Mouse (Mus musculus) liver (tissue): ENCODE measurements around the gene Zfr2.

Experiments
- DNase-seq: peaks from one replicate; pipeline ENCODE4 v3.0.0-alpha.2; 2020; ENCODE audit warnings: mixed read lengths

The Zfr2 gene

DNA sequence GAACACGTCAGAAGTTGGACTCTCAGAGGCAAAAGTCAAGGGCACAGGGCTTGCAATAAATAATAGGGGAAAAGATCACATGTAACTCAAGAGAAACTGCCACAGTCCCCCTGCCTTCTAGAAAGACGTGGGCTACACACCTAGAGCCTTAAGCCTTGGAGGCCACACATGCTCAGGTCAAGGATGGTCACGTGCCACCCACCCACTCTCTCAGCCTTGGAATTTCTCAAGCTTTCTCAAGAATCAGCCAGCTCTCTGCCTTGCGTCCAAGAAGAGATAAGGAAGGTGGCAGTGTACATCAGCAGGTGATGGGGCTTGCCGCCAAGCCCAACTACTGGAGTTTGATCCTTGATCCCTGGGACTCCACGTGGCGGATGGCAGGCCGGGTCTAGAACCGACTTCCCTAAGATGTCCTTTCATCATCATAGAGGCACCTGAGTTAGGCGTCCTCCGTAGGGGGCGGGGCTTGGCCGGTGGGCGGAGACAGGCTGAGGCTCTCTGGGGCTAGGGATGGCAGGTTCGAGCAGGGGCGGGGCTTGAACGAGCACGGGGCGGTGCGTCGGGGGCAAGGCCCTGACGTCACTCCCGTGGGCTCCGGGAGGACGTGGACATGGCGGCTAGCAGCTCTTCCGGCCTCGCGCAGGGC, at the start of gene Zfr2:
Gene Zfr2, plus strand, starts transcription at position 576 of the 646 bp plus-strand sequence.
- DNase-seq: peak; percentile 94

DNA sequence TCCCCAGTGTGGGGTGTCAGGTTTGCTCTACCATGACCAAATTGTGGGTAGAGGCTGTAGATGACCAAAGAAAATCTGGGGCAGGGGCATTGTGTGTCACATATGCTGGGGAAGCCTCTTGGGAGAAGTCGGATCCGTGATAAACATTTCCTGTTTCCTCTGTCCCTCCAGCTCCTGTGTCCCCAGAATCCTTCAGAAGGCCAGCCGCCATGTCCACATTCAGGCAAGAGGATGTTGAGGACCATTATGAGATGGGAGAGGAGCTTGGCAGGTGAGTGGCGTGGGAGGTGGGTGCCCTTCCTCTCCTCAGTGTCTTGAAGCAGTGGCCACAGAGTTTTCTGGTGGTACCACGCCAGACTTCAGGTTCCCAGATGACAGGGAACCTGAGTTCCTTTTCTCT, 49.1 kb upstream of the Zfr2 start, which contains the start of gene 4930442H23Rik:
Gene 4930442H23Rik, minus strand, starts transcription at position 45 of the 400 bp plus-strand sequence.
- no peak for DNase-seq

DNA sequence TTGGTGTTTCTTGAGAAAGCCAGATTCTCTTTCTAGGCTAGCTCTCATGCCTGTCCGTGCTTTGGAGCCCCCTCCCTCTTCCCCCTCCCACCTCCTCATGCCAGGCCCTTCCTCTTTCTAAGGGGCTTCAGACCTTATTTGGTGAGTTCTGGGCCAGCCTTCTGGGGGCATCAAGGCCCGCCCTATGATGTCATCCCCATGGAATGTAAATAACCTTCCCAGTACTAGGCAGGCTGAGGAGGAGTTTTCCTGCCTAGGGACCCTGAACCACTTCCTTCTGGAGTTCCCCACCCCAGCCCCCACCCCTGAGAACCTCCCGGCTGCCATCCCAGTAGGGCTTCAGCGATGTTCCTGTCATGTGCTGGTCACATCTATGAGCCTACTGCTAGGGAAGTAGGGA, 48.2 kb upstream of the Zfr2 start:
- DNase-seq: no peak

DNA sequence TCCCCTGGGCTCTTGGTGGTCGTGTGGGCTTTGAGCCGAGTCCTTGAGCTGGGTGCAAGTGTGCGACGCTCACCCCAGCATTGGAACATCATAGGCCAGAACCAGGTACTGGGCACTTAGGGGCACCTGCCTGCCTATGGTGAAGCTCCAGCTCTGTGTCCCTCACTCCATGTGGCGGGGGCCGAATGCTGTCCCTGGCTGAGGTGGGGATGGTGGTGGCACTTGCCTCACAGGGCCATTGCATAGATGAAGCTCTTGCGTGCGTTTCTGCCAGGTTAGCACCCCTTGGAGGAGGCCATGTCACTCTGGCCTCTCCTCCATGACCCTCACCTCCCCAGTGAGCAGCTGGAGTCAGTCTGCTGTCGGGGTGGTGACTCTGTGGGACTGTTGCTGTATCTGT, 45.8 kb upstream of the Zfr2 start:
- DNase-seq: no peak

DNA sequence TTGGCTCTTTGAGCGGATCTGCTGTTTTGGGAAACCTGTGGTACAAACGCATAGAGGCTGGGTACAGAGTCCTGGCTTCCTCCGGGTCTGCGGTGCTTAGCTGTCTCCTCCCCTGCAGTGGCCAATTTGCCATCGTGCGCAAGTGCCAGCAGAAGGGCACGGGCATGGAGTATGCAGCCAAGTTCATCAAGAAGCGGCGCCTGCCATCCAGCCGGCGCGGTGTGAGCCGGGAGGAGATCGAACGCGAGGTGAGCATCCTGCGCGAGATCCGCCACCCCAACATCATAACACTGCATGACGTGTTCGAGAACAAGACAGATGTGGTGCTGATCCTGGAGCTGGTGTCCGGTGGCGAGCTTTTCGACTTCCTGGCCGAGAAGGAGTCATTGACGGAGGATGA, 43.1 kb upstream of the Zfr2 start:
- no peak for DNase-seq

DNA sequence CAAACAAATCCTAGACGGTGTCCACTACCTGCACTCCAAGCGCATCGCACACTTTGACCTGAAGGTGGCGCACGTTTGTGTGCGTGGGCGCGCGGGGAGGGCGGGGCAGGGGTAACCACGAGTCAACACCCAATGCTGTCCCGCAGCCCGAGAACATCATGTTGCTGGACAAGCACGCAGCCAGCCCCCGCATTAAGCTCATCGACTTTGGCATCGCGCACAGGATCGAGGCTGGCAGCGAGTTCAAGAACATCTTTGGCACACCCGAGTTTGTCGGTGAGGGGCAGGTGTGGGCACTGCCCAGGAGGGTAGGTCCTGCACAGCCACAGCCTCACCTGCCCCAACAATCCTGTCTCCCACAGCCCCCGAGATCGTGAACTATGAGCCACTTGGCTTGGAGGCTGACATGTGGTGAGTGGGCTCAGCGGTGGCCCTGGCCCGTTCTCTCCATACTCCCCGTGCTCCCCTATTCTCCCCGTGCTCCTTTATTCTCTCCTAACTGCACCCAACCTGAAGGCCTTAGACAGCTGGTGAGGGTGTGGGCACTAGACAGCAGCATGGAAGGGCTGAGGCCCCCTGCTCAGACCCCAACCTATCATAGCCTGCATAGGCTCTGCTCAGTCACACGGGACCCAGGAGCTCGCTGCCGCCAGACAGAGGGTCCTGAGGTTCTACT, 42.6 kb upstream of the Zfr2 start:
- DNase-seq: peak; percentile 58

DNA sequence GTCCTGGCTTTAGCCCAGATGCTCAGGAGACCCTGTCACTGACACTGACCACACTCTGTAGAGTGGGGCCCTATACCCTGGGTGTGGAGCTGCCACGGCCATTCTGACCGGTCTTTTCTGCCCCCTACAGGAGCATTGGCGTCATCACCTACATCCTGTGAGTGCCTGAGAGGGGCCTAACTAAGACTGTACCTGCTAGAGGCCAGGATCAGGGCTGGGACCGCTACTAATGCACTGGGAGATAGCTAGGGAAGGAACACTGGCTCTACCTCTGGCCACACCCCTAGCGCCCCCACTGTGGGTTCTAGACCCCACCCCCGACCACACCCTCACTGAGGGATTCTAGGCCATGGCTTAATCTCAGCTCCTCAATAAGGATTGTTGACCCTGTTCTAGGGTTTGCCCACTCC, 42.0 kb upstream of the Zfr2 start:
- no peak for DNase-seq

DNA sequence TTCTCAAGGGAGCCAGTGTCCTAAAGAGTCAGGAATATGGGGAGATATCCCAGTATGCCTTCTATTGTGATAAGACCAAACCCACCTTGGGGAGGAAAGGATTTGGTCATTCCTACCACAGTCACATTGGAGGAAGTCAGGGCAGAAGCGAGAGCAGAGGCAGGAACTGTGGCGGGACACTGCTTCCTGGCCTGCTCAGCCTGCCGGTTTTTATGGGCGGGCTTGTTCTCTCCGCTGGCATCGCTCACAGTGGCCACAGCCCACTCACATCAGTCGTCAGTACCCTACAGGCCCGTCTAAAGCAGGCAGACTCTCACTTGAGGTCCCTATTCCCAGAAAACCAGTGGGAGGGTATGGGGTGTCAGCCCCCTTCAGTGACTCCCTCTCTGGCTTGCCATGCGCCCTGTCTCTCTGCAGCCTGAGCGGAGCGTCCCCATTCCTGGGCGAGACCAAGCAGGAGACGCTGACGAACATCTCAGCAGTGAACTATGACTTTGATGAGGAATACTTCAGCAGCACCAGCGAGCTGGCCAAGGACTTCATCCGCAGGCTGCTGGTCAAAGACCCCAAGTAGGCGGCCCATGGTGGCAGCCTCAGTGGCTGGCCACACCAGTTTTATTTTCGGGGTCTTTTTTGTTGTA, 41.5 kb upstream of the Zfr2 start:
- DNase-seq: no peak

DNA sequence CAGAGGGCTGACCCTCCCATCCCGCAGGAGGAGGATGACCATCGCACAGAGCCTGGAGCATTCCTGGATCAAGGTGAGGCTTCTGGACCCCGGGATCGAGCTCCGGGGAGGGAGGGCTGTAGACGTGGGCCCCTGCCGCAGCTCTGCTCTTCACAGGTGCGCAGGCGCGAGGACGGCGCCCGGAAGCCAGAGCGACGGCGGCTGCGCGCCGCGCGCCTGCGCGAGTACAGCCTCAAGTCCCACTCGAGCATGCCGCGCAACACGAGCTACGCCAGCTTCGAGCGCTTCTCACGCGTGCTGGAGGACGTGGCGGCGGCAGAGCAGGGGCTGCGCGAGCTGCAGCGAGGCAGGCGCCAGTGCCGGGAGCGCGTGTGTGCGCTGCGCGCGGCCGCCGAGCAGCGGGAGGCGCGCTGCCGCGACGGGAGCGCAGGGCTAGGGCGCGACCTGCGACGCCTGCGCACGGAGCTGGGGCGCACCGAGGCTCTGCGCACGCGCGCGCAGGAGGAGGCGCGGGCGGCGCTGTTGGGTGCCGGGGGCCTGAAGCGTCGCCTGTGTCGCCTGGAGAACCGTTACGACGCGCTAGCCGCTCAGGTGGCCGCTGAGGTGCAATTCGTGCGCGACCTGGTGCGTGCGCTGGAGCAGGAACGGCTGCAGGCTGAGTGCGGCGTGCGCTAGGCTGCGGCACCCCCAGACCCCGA, 40.5 kb upstream of the Zfr2 start:
- DNase-seq: peak; percentile 80

DNA sequence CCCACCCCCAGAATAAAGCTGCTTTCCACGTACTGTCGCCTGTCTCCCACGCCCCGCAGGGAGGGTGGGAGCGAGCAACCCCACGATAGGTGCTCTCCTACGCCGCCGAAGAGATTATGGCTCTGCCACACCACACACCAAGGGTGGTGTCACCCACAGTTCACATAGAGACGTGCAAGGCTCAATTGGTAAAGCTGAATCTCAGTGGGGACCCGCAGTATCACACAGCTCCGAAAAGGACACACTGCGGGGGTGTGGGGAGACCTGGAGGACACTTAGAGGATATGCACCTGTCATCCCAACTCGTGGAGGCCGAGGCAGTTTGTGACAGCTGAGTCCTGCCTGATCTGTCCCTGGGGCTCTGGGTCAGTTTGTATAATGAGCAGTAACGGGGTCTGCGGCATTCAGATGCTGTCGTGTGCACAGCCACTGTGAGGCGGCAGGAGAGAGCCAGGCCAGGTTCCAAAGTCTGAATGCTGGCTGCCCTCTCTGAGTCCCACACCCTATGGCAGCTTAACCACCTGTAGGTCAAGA, 39.9 kb upstream of the Zfr2 start:
- no peak for DNase-seq

DNA sequence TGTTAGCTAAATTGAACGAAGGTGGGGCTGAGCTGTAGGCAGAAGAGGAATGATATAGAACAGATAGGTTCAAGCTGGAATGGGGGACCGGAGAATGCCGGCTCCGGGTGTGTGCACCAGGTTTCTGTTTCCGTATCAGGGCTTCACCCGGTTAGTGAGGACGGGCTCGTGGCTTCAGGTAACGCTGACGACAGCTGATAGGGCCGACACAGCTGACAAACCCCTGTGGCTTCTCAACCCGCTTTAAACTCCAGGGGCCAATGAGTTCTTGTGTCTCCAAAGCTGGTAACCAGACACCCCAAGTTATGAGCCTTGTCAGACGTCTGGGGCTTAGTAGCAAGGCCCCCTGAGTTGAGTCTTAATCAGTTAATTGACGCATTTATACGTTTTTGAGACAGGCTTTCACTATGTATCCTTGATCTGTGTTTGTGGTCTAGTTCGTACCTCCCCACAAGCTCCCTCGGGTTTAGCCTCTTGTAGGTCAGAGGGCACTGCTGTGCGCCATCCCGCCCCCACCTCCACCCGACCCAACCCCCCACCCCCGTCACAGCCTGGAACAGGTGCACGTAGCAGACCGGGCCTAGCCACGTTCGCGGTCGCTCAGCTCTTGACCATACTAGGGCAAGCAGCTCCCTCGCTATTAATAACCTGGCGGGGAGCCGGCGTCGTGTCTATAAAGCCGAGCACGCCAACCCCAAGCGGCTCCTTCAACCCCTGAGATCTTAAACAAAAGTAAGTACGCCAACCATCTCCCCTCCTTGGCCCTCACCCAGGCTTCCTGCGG, 38.8 kb upstream of the Zfr2 start:
- DNase-seq: no peak

DNA sequence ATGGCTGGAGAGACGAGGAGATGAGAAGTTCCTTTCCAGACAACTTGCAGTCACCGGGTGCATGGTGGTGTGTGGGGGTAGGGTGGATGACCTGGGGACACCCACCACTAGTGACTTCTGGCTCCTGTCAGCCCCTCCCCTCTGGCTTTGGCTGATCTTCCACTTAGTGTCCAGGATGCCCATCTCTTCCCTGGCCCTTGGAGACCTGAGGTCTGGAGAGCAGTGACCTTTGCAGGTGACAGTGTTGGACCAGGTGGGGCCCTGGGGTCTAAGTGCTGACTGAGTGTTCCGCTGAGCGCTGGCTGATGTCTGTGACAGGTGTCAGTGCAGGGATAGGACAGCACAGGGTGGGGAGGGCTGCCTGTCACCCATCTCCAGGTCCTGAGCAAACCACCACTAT, 37.7 kb upstream of the Zfr2 start:
- no peak for DNase-seq

DNA sequence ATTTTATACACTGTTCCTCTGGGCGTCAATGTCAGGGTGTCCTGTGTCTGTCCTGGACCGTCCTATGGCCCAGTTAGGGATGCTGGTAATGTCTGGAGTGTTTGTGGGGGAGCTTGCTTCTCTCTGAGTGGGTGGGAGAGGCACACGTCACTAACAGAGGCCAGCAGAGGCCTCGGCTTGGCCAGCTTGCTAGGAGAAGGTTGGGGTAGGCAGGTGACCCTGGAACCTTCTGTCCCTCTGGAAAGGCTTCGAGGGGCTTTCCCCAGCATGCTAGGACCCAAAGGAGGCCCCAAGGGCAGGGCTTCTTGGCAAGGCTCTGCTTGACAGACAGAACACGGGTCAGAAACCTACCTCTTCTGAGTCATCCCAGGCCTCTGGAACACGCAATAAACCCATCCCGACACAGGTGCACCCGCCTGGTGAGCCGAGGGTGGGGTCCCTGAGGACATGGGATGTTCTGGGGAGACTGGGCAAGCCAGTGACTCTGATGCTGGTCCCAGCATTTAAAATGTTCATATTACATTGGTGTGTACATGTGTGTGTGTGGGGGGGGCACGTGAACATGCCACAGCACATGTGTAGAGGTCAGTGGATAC, 36.4 kb upstream of the Zfr2 start:
- DNase-seq: no peak

DNA sequence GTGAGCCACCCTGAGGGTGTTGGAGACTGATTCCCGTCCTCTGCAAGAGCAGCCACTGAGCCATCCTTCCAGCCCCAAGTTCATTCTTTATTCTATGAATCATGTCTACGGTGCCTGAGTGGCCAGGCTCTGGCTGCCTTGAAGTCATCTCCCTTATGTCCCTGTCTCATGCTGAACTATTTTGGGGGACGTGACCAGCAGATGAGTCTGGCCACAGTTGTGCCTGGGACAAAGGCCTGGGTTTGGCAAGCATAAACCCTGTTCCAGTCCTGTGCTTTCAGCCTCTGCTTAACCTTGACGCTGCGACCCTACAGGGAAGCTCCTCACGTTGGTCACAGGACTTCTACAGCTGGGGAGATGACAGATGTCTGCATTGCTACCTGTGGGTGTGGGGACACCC, 35.6 kb upstream of the Zfr2 start:
- DNase-seq: no peak

DNA sequence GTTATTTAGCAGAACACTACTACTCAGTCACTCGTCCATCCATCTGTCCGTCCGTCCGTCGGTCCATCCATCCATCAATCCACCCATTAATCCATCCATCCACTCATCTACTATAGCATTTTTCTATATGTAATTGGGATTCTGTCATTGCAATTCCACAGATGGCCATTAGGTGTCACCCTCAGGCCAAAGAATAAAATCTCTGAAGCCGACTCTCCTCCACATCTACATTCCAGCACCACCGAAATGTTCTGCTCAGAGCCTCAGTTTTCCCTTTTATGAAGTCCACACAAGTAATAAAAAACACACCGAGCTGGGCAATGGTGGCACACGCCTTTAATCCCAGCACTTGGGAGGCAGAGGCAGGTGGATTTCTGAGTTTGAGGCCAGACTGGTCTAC, 34.7 kb upstream of the Zfr2 start:
- DNase-seq: peak; percentile 63

DNA sequence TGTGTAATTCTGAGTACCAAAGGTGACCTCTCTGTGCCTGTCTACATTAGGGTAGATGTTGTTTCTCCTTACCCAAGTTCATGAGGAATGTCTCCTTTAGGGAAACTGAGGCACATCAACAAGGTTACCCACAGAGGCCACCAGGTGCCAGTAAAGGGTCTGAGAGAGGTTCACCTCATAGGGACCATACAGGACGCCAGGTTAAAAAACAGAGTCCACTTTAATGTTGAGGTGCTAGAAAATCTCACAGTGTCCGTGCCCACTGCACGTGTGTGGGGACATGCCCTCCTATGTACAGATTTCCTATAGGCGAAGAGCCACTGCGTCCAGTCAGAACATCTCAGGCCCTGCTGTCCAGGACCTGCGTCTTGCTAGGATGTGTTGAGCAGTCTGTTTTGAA, 34.0 kb upstream of the Zfr2 start:
- no peak for DNase-seq

DNA sequence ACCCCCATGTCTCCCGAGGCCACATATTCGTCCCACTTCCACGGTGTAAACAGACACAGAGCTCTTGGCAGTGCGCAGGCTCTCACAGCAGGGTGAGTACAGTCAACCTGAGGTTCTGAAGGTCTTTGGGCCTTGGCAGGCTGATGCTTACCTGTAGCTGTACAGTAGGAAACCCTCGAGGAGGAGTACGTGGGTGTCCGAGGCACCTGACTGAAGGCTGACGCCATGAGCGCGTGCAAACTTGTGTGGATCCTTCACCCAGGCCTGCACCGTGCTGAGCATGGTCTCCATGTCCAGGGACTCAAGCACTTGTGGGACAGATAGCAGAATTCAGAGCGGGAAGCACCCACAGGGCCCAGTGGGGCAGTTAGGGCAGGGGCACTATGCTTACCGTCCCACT, 32.8 kb upstream of the Zfr2 start:
- no peak for DNase-seq

DNA sequence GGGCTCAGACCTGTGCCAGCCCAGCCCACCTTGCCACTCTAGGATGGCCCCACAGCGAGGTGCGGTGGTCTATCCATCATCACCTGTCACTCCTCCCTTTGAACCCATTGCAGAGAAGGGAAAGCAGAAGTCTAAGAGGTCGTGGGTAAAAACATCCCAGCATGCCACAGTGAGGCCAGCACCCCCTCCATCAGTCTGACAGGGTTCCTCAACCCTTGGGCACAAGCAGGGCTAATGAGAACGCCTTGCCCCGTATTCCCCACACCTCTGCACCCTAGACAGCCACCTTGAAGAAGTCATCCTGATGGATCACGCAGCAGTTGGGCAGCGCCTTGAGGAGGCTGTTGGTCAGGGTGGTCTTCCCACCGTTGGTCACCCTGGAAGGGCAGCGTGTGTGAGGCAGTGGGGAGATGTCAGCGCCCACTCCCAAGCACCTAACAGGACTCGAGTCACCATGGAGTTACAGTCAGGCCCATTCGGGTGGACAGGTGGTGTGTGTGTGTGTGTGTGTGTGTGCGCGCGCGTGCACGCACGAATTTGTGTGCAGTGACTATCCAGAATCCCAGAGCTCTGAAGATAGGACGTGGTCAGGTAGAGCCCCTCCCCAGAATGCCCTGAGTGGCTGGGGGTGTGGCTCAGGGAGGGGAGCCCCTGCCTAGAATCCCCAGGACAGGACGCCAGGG, 32.2 kb upstream of the Zfr2 start:
- DNase-seq: no peak

DNA sequence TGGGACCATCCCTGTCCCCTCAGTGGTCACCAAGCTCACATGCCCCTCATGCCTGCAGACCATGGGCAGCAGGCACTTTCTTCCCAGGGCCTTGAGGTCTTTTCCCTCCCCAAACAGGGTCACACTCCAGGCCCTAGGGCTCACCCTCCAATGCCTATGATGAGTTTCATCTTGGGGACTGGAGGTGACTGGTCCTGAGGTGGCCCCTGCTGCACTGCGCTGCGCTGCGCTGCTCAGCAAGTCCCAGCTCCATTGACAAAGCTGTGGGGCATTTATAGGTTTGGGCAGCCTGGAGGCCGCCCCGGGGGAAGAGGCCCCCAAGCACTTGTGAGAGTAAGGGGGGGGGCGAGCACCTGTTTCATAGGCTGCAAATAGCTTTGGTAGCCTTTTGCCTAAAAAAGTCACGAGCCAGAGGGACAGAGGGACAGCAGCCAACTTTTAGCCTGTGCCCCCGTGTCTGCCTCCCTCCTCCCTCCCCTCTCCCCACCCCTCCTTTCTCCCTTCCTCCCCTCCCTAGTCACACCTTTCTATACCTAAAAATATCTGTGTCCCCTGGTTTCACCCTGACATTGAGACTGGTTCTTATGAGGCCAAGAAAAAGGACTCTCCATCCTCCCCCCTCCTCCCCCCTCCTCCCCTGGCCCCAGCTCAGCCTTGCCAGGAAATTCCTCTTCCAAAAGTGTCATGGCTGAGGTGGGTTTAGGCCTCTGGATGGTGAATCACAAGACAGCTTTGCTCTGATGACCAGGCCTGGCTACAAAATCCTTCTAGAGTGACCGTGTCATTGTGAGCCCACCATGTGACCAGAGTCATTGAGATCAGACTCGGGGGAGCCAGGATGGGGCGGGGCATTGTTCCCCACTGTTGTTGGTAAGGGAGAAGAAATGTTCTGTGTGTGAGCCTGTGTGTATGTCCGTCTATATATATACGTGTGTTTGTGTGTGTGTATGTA, 30.9 kb upstream of the Zfr2 start, which contains the start of gene Nmrk2:
Gene Nmrk2, minus strand, starts transcription at position 245 of the 952 bp plus-strand sequence.
- DNase-seq: no peak
